Mouse (Mus musculus) MEL (cell line): ENCODE results near the gene Acaa1b.

Experiments used
- BHLHE40 ChIP-seq: IDR thresholded peaks from 2 replicates; pipeline ENCODE4 v1.6.1; 2012; ENCODE audit warnings: low read depth, mild to moderate bottlenecking, inconsistent platforms, low read length, improper control_type of control experiment, borderline replicate concordance
- CHD1 ChIP-seq: IDR thresholded peaks from 2 replicates; pipeline ENCODE4 v1.6.1; 2012; ENCODE audit warnings: low read depth, mild to moderate bottlenecking, inconsistent platforms, low read length, improper control_type of control experiment
- CTCF ChIP-seq, 3 experiments: IDR thresholded peaks in 2 of 3; conservative IDR thresholded peaks in 1 of 3; 2 replicates each; pipeline ENCODE4 v1.5.1; 2011 to 2012; ENCODE audit warnings: low read length in 3 of 3, low read depth in 2 of 3, mild to moderate bottlenecking in 2 of 3, improper control_type of control experiment in 1 of 3, inconsistent platforms in 1 of 3, mixed read lengths in 1 of 3, moderate library complexity in 1 of 3; ENCODE audit not compliant: control insufficient read depth in 1 of 3, insufficient read depth in 1 of 3, poor library complexity in 1 of 3, severe bottlenecking in 1 of 3
- EP300 ChIP-seq, 2 experiments: IDR thresholded peaks; 2 replicates each; pipeline ENCODE4 v1.6.1; 2011; ENCODE audit warnings: improper control_type of control experiment in 2 of 2, low read length in 2 of 2, low read depth in 1 of 2, mild to moderate bottlenecking in 1 of 2
- RCOR1 ChIP-seq: IDR thresholded peaks from 2 replicates; pipeline ENCODE4 v1.6.1; 2012; ENCODE audit warnings: low read depth, mild to moderate bottlenecking, inconsistent platforms, low read length, improper control_type of control experiment
- SMC3 ChIP-seq: IDR thresholded peaks from 2 replicates; pipeline ENCODE4 v1.6.1; 2011; ENCODE audit warnings: low read depth, low read length, improper control_type of control experiment
- USF1 ChIP-seq: IDR thresholded peaks from 2 replicates; pipeline ENCODE4 v1.6.1; 2014; ENCODE audit warnings: low read depth, mild to moderate bottlenecking, inconsistent platforms, low read length, improper control_type of control experiment, moderate library complexity
- ZMIZ1 ChIP-seq: IDR thresholded peaks from 2 replicates; pipeline ENCODE4 v1.6.1; 2012; ENCODE audit warnings: low read depth, mild to moderate bottlenecking, inconsistent platforms, low read length, improper control_type of control experiment, moderate library complexity

- TF ChIP-seq EP300 (IDR thresholded peaks at IDR 0.05; ENCODE audit: low read depth in 1 of 2, low read length in 2 of 2) (no peak), BHLHE40 (no peak), RCOR1 (no peak), CHD1 (no peak), SMC3 (no peak), CTCF (IDR thresholded peaks at IDR 0.05 in 2 of 3, conservative IDR thresholded peaks at IDR 0.05 in 1 of 3; ENCODE audit: control insufficient read depth in 1 of 3, insufficient read depth in 1 of 3, low read depth in 2 of 3, low read length in 3 of 3, poor library complexity in 1 of 3, severe bottlenecking in 1 of 3) (no peak), ZMIZ1 (no peak), USF1 (no peak)
Observed at GRCm38 (mm10) chr9:119144696-119145095, 12.2 kb downstream of the Acaa1b start.
